Mouse (Mus musculus) heart, embryonic 15.5 days (tissue): ENCODE data around the gene Gpr156. TPM values are rescaled to one million over a fixed set of nuclear protein-coding genes. Genes with fewer than 3 reads are reported as not detected.
"Not testable (repeated sequence)": the region's sequence is repeated elsewhere in the genome, so short reads cannot be mapped to it uniquely, and the experiment has no call there.

Experiments used
- ATAC-seq: fragments of 200-750 bp; cut with Nextera tagmentation; replicated peaks from 2 replicates; pipeline ENCODE4 v1.8.0; 2017; ENCODE audit warnings: low read depth, moderate TSS enrichment; ENCODE audit not compliant: insufficient number of reproducible peaks, insufficient read depth, low FRiP score
- H3K27ac ChIP-seq: fragments of 300-500 bp; sonication (generic); 2 replicates; pipeline ENCODE4 v1.5.1; 2015; ENCODE audit warnings: mild to moderate bottlenecking, inconsistent platforms
- H3K27me3 ChIP-seq: fragments of 300-500 bp; sonication (generic); 2 replicates; pipeline ENCODE4 v1.6.1; 2015; ENCODE audit warnings: inconsistent platforms
- H3K36me3 ChIP-seq: fragments of 300-500 bp; sonication (generic); 2 replicates; pipeline ENCODE4 v1.6.1; 2015; ENCODE audit warnings: mild to moderate bottlenecking, inconsistent platforms
- H3K4me1 ChIP-seq: fragments of 300-500 bp; sonication (generic); replicated peaks from 2 replicates; pipeline ENCODE4 v1.6.1; 2015; ENCODE audit warnings: inconsistent platforms
- H3K4me2 ChIP-seq: fragments of 300-500 bp; sonication (generic); 2 replicates; pipeline ENCODE4 v1.6.1; 2015; ENCODE audit warnings: inconsistent platforms, mild to moderate bottlenecking, moderate library complexity
- H3K4me3 ChIP-seq: fragments of 300-500 bp; sonication (generic); 2 replicates; pipeline ENCODE4 v1.5.1; 2015; ENCODE audit warnings: mild to moderate bottlenecking, inconsistent platforms
- H3K9ac ChIP-seq: fragments of 300-500 bp; sonication (generic); 2 replicates; pipeline ENCODE4 v1.6.1; 2015; ENCODE audit warnings: mild to moderate bottlenecking, inconsistent platforms
- H3K9me3 ChIP-seq: fragments of 300-500 bp; sonication (generic); replicated peaks from 2 replicates; pipeline ENCODE4 v1.6.1; 2016; ENCODE audit warnings: inconsistent platforms
- WGBS: fragments of 180-500 bp; shearing (Covaris S2); methylation state at CpG from one replicate; pipeline ENCODE4 v1.1.7; 2015; ENCODE audit warnings: mixed read lengths; 5-methylcytosine and 5-hydroxymethylcytosine counted together
- polyA plus RNA-seq: library from polyadenylated mRNA; unstranded; fragments of >200 nt; fragmentation: Nextera tagmentation; extraction: Ambion mirVana; gene quantifications from 2 replicates; pipeline ENCODE4 v1.2.1, GENCODE M21; 2015

Gene Gpr156
- polyA plus RNA-seq, 1 experiment from 2014 or later = 0.19 TPM

- Histone ChIP-seq H3K4me2 (peak overlapping the region; percentile 14; the same call in 1 of the 2 replicates), H3K4me1 (peaks cover 8% of the 10 kb centered on the region; the same call in 1 of the 2 replicates), H3K9ac (no peak overlapping the region), H3K9me3 (no peaks in the 10 kb centered on the region), H3K36me3 (no peaks in the 10 kb centered on the region), H3K27me3 (no peaks in the 10 kb centered on the region), H3K27ac (no peak overlapping the region), H3K4me3 (no peak overlapping the region)
- ATAC-seq = no peak
- WGBS = 31% methylated on average over 15 of the region's 15 CpGs
Measured at GRCm38 (mm10) chr16:37963331-37964281, 47.3 kb downstream of the Gpr156 start.

- Histone ChIP-seq H3K4me2 (no peak overlapping the region), H3K4me3 (no peak overlapping the region), H3K9me3 (no peaks in the 10 kb centered on the region), H3K9ac (no peak overlapping the region), H3K36me3 (no peaks in the 10 kb centered on the region), H3K27ac (no peak overlapping the region), H3K4me1 (0 out of 2 replicates have a peak, but pooled peaks cover 8% of the 10 kb centered on the region), H3K27me3 (no peaks in the 10 kb centered on the region)
- no peak for ATAC-seq
- WGBS = 62% methylated on average over 4 of the region's 4 CpGs
Measured at GRCm38 (mm10) chr16:37964380-37965070, 48.2 kb downstream of the Gpr156 start.

GRCm38 (mm10) chr16:37966871-37967270 is 50.6 kb downstream of the Gpr156 start:
- Histone ChIP-seq H3K9me3 (no peaks in the 10 kb centered on the region), H3K36me3 (no peaks in the 10 kb centered on the region), H3K4me2 (no peak overlapping the region), H3K27ac (no peak overlapping the region), H3K27me3 (no peaks in the 10 kb centered on the region), H3K4me1 (0 out of 2 replicates have a peak, but pooled peaks cover 8% of the 10 kb centered on the region), H3K9ac (no peak overlapping the region), H3K4me3 (no peak overlapping the region)
- no peak for ATAC-seq
- 88% methylated on average over 7 of the region's 7 CpGs for WGBS

- Histone ChIP-seq H3K4me2 (no peak overlapping the region), H3K27ac (no peak overlapping the region), H3K4me1 (0 out of 2 replicates have a peak, but pooled peaks cover 8% of the 10 kb centered on the region), H3K9ac (no peak overlapping the region), H3K36me3 (no peaks in the 10 kb centered on the region), H3K9me3 (no peaks in the 10 kb centered on the region), H3K4me3 (no peak overlapping the region), H3K27me3 (no peaks in the 10 kb centered on the region)
- no peak for ATAC-seq
- WGBS = 60% methylated on average over 2 of the region's 2 CpGs
Measured at GRCm38 (mm10) chr16:37967415-37967814, 51.1 kb downstream of the Gpr156 start.

- WGBS = 61% methylated on average over 5 of the region's 5 CpGs
- H3K27me3 ChIP-seq = no peaks in the 10 kb centered on the region
- H3K9ac ChIP-seq = no peak overlapping the region
- no peaks in the 10 kb centered on the region for H3K9me3 ChIP-seq
- no peak overlapping the region for H3K4me2 ChIP-seq
- peaks cover 11% of the 10 kb centered on the region for H3K4me1 ChIP-seq
- H3K27ac ChIP-seq = no peak overlapping the region
- no peaks in the 10 kb centered on the region for H3K36me3 ChIP-seq
- no peak for ATAC-seq
- H3K4me3 ChIP-seq = no peak overlapping the region
Measured at GRCm38 (mm10) chr16:37971522-37971921, 55.2 kb downstream of the Gpr156 start.

- no peak overlapping the region for H3K27ac ChIP-seq
- H3K9ac ChIP-seq = no peak overlapping the region
- no peaks in the 10 kb centered on the region for H3K36me3 ChIP-seq
- H3K9me3 ChIP-seq = no peaks in the 10 kb centered on the region
- no peak overlapping the region for H3K4me2 ChIP-seq
- peaks cover 11% of the 10 kb centered on the region for H3K4me1 ChIP-seq
- 55% methylated on average over 8 of the region's 8 CpGs for WGBS
- no peak for ATAC-seq
- H3K27me3 ChIP-seq = no peaks in the 10 kb centered on the region
- no peak overlapping the region for H3K4me3 ChIP-seq
Measured at GRCm38 (mm10) chr16:37972357-37972756, 56.1 kb downstream of the Gpr156 start.

GRCm38 (mm10) chr16:37973239-37973638 is 56.9 kb downstream of the Gpr156 start:
- not testable (repeated sequence) for H3K4me3 ChIP-seq, H3K9ac ChIP-seq, H3K27ac ChIP-seq, ATAC-seq, H3K36me3 ChIP-seq, H3K4me2 ChIP-seq, H3K27me3 ChIP-seq, H3K9me3 ChIP-seq
- H3K4me1 ChIP-seq = peaks cover 11% of the 10 kb centered on the region
- WGBS = 85% methylated on average over 9 of the region's 9 CpGs

GRCm38 (mm10) chr16:37973855-37974519 is 57.7 kb downstream of the Gpr156 start:
- Histone ChIP-seq H3K4me3 (no peak overlapping the region), H3K27me3 (no peaks in the 10 kb centered on the region), H3K9ac (no peak overlapping the region), H3K36me3 (no peaks in the 10 kb centered on the region), H3K4me1 (peaks cover 11% of the 10 kb centered on the region), H3K27ac (no peak overlapping the region), H3K4me2 (no peak overlapping the region), H3K9me3 (no peaks in the 10 kb centered on the region)
- 32% methylated on average over 11 of the region's 11 CpGs for WGBS
- no peak for ATAC-seq

GRCm38 (mm10) chr16:37974520-37975340 is 58.4 kb downstream of the Gpr156 start:
- H3K27ac ChIP-seq = no peak overlapping the region

GRCm38 (mm10) chr16:37981907-37982306 is 65.6 kb downstream of the Gpr156 start:
- Histone ChIP-seq H3K4me3 (no peak overlapping the region), H3K9ac (no peak overlapping the region), H3K4me1 (no peaks in the 10 kb centered on the region), H3K27ac (no peak overlapping the region), H3K27me3 (no peaks in the 10 kb centered on the region), H3K4me2 (no peak overlapping the region), H3K9me3 (no peaks in the 10 kb centered on the region), H3K36me3 (no peaks in the 10 kb centered on the region)
- ATAC-seq = no peak
- 66% methylated on average over 1 of the region's 1 CpGs for WGBS

More at GRCm38 (mm10) chr16:37974520-37975340, 58.4 kb downstream of the Gpr156 start:
- no peaks in the 10 kb centered on the region for H3K9me3 ChIP-seq
- no peak overlapping the region for H3K9ac ChIP-seq
- no peaks in the 10 kb centered on the region for H3K27me3 ChIP-seq
- H3K4me3 ChIP-seq = no peak overlapping the region
- 50% methylated on average over 13 of the region's 13 CpGs for WGBS
- H3K4me2 ChIP-seq = no peak overlapping the region
- no peak for ATAC-seq
- H3K4me1 ChIP-seq = peaks cover 11% of the 10 kb centered on the region
- no peaks in the 10 kb centered on the region for H3K36me3 ChIP-seq
